Mouse (Mus musculus): ENCODE measurements around the gene Aff3. TPM values are rescaled to one million over a fixed set of nuclear protein-coding genes. Genes with fewer than 3 reads are reported as not detected.

The Aff3 gene
- polyA plus RNA-seq, 1 experiment from 2014 or later: 5.7 TPM

DNA sequence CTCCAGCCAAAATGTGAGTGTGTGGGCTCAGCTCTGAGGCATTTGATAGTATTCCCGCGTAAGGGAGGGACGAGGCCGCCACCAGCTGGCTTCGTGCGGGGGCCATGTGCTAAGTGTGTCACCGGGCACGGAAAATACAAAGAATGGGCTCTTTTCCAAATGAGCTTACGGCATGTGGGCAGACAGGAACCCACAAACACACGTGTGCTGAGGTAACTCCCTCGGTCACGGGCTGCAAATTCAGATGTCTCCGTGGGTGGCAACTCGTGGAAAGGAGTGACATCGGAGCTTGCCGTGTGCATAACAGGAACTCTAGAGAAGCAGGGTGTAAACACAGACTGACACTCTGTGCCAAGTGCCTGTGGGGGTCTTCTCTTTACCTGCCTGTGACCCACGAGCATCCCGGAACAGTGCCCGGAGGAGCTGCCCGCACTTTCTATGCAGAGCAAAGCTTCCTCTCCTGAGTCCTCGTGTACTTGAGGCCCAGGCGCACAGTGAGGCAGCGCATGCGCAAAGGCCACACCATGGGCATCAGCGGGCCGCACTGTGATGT is 305.9 kb downstream of the Aff3 start:
- no peaks in the 10 kb centered on the region; the same call in 1 of the 2 replicates for H3K9me3 ChIP-seq (replicated peaks)
- no peak overlapping the region for H3K4me3 ChIP-seq
- H3K9ac ChIP-seq: no peak overlapping the region
- 86% methylated on average over 26 of the region's 26 CpGs for WGBS
- H3K27me3 ChIP-seq (replicated peaks): no peaks in the 10 kb centered on the region
- H3K36me3 ChIP-seq: no peaks in the 10 kb centered on the region
- peaks cover 5% of the 10 kb centered on the region; the same call in 1 of the 2 replicates for H3K4me1 ChIP-seq (replicated peaks)
- H3K27ac ChIP-seq (ENCODE audit: poor library complexity, severe bottlenecking): no peak overlapping the region; the same call in 1 of the 2 replicates
- ATAC-seq (ENCODE audit: insufficient number of reproducible peaks, low FRiP score): no peak
- no peak overlapping the region for H3K4me2 ChIP-seq

GRCm38 (mm10) chr1:38357933-38358796 is 306.6 kb downstream of the Aff3 start:
- no peaks in the 10 kb centered on the region for H3K36me3 ChIP-seq
- no peak for ATAC-seq (ENCODE audit: insufficient number of reproducible peaks, low FRiP score)
- H3K4me3 ChIP-seq: no peak overlapping the region
- H3K9ac ChIP-seq: no peak overlapping the region
- no peaks in the 10 kb centered on the region; the same call in 1 of the 2 replicates for H3K9me3 ChIP-seq (replicated peaks)
- no peak overlapping the region; the same call in 1 of the 2 replicates for H3K27ac ChIP-seq (ENCODE audit: poor library complexity, severe bottlenecking)
- no peak overlapping the region for H3K4me2 ChIP-seq
- H3K27me3 ChIP-seq (replicated peaks): no peaks in the 10 kb centered on the region
- no peaks in the 10 kb centered on the region for H3K4me1 ChIP-seq (replicated peaks)
- WGBS: 59% methylated on average over 10 of the region's 10 CpGs

DNA sequence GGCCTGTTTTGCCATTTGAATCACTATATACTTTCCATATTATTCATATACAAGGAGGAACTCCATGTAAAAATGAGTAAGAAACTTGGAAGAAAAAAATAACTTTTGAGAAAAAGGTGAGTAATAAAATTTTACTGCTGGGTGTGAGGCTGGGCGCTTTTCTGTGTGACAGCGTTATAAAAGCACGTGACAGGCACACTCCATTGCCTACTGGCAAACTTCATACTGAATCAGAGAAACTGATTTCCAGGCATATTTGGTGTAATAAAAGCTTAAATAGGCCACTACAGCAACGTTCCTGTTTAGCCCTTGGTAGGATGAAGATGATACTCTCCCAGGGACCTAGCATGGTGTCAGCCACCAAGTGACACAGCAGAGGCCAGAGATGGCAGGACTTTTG is 310.2 kb downstream of the Aff3 start:
- Histone ChIP-seq H3K27me3 (replicated peaks) (no peaks in the 10 kb centered on the region), H3K4me2 (no peak overlapping the region), H3K9me3 (replicated peaks) (no peaks in the 10 kb centered on the region), H3K4me1 (replicated peaks) (no peaks in the 10 kb centered on the region), H3K4me3 (no peak overlapping the region), H3K27ac (ENCODE audit: poor library complexity, severe bottlenecking) (no peak overlapping the region), H3K36me3 (no peaks in the 10 kb centered on the region), H3K9ac (no peak overlapping the region)
- 80% methylated on average over 4 of the region's 4 CpGs for WGBS
- ATAC-seq (ENCODE audit: insufficient number of reproducible peaks, low FRiP score): no peak

DNA sequence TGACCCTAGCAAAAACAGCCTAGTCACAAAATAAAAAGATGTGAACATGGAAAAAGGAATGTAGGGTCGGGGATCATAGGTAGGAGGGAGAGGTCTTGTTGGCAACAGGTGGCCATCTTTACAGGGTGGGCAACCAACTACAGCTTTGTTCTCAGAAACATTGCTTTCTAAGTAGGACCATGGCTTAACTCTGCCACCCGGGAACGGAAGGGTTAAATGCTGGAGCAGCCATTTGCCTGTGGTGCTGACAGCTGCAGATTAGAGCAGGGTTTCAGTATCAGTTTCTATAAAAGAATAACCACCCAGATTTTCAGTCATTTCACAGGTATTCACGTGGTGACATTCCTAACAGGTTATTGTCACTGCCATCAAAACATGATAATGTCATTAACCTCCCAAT is 317.4 kb downstream of the Aff3 start:
- peaks cover 6% of the 10 kb centered on the region for H3K9me3 ChIP-seq (replicated peaks)
- no peak overlapping the region for H3K27ac ChIP-seq (ENCODE audit: poor library complexity, severe bottlenecking)
- H3K27me3 ChIP-seq (replicated peaks): no peaks in the 10 kb centered on the region
- H3K4me2 ChIP-seq: no peak overlapping the region
- H3K4me3 ChIP-seq: no peak overlapping the region
- H3K9ac ChIP-seq: no peak overlapping the region
- 66% methylated on average over 4 of the region's 4 CpGs for WGBS
- H3K36me3 ChIP-seq: no peaks in the 10 kb centered on the region
- peaks cover 9% of the 10 kb centered on the region for H3K4me1 ChIP-seq (replicated peaks)
- no peak for ATAC-seq (ENCODE audit: insufficient number of reproducible peaks, low FRiP score)

GRCm38 (mm10) chr1:38334206-38334605 is 330.5 kb downstream of the Aff3 start:
- no peak overlapping the region for H3K4me3 ChIP-seq
- no peaks in the 10 kb centered on the region for H3K27me3 ChIP-seq (replicated peaks)
- no peaks in the 10 kb centered on the region for H3K9me3 ChIP-seq (replicated peaks)
- H3K27ac ChIP-seq (ENCODE audit: poor library complexity, severe bottlenecking): no peak overlapping the region
- H3K4me2 ChIP-seq: no peak overlapping the region
- no peak overlapping the region for H3K9ac ChIP-seq
- no peaks in the 10 kb centered on the region for H3K36me3 ChIP-seq
- no peak for ATAC-seq (ENCODE audit: insufficient number of reproducible peaks, low FRiP score)
- WGBS: 74% methylated on average over 7 of the region's 7 CpGs
- peaks cover 5% of the 10 kb centered on the region for H3K4me1 ChIP-seq (replicated peaks)

- H3K9me3 ChIP-seq (replicated peaks): no peaks in the 10 kb centered on the region
- no peak overlapping the region for H3K9ac ChIP-seq
- no peaks in the 10 kb centered on the region for H3K27me3 ChIP-seq (replicated peaks)
- no peak overlapping the region for H3K27ac ChIP-seq (ENCODE audit: poor library complexity, severe bottlenecking)
- H3K4me1 ChIP-seq (replicated peaks): peaks cover 5% of the 10 kb centered on the region
- H3K4me2 ChIP-seq: no peak overlapping the region
- WGBS: 85% methylated on average over 5 of the region's 5 CpGs
- no peaks in the 10 kb centered on the region for H3K36me3 ChIP-seq
- no peak overlapping the region for H3K4me3 ChIP-seq
- no peak for ATAC-seq (ENCODE audit: insufficient number of reproducible peaks, low FRiP score)
These were observed 331.8 kb downstream of the Aff3 start for GRCm38 (mm10) chr1:38332919-38333318.

DNA sequence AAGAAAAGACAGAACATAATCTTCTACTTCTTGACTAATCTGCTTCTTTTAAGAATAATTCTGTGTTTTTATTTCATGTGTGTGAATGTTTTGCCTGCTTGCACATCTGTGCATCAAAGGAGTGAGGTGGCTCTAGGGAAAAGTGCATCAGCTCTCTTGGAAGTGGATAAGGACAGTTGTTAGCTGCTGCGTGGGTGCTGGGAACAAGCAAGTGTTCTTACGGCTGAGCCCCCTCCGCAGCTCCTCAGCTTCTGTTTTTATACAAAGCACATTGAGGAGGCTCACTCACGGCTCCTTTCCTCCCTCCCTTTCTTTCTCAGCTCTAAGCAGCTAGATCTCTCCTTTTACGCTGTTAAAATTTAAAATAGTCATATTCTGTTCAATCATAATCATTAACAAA is 340.5 kb downstream of the Aff3 start:
- WGBS: 73% methylated on average over 5 of the region's 5 CpGs
- Histone ChIP-seq H3K4me2 (no peak overlapping the region), H3K4me1 (replicated peaks) (peaks cover 16% of the 10 kb centered on the region), H3K27me3 (replicated peaks) (no peaks in the 10 kb centered on the region), H3K4me3 (no peak overlapping the region), H3K9me3 (replicated peaks) (no peaks in the 10 kb centered on the region), H3K9ac (no peak overlapping the region), H3K36me3 (no peaks in the 10 kb centered on the region), H3K27ac (ENCODE audit: poor library complexity, severe bottlenecking) (no peak overlapping the region)
- no peak for ATAC-seq (ENCODE audit: insufficient number of reproducible peaks, low FRiP score)

GRCm38 (mm10) chr1:38321861-38322260 is 342.9 kb downstream of the Aff3 start:
- no peak overlapping the region for H3K9ac ChIP-seq
- H3K4me2 ChIP-seq: no peak overlapping the region
- H3K27me3 ChIP-seq (replicated peaks): no peaks in the 10 kb centered on the region
- WGBS: 51% methylated on average over 8 of the region's 8 CpGs
- no peak overlapping the region for H3K27ac ChIP-seq (ENCODE audit: poor library complexity, severe bottlenecking)
- H3K36me3 ChIP-seq: no peaks in the 10 kb centered on the region
- no peak for ATAC-seq (ENCODE audit: insufficient number of reproducible peaks, low FRiP score)
- H3K9me3 ChIP-seq (replicated peaks): no peaks in the 10 kb centered on the region
- peaks cover 16% of the 10 kb centered on the region for H3K4me1 ChIP-seq (replicated peaks)
- H3K4me3 ChIP-seq: no peak overlapping the region

GRCm38 (mm10) chr1:38320971-38321305 is 343.8 kb downstream of the Aff3 start:
- H3K9ac ChIP-seq: no peak overlapping the region
- WGBS: 57% methylated on average over 2 of the region's 2 CpGs
- H3K27me3 ChIP-seq (replicated peaks): no peaks in the 10 kb centered on the region
- no peak overlapping the region for H3K27ac ChIP-seq (ENCODE audit: poor library complexity, severe bottlenecking)
- no peak overlapping the region for H3K4me2 ChIP-seq
- H3K36me3 ChIP-seq: no peaks in the 10 kb centered on the region
- no peak overlapping the region for H3K4me3 ChIP-seq
- peaks cover 16% of the 10 kb centered on the region for H3K4me1 ChIP-seq (replicated peaks)
- no peaks in the 10 kb centered on the region for H3K9me3 ChIP-seq (replicated peaks)
- no peak for ATAC-seq (ENCODE audit: insufficient number of reproducible peaks, low FRiP score)

- Histone ChIP-seq H3K9ac (no peak overlapping the region), H3K4me1 (replicated peaks) (peaks cover 16% of the 10 kb centered on the region), H3K36me3 (no peaks in the 10 kb centered on the region), H3K9me3 (replicated peaks) (no peaks in the 10 kb centered on the region), H3K27ac (ENCODE audit: poor library complexity, severe bottlenecking) (no peak overlapping the region), H3K4me2 (no peak overlapping the region), H3K4me3 (no peak overlapping the region), H3K27me3 (replicated peaks) (no peaks in the 10 kb centered on the region)
- 80% methylated on average over 16 of the region's 16 CpGs for WGBS
- no peak for ATAC-seq (ENCODE audit: insufficient number of reproducible peaks, low FRiP score)
These were observed 344.4 kb downstream of the Aff3 start for GRCm38 (mm10) chr1:38320126-38320970.

DNA sequence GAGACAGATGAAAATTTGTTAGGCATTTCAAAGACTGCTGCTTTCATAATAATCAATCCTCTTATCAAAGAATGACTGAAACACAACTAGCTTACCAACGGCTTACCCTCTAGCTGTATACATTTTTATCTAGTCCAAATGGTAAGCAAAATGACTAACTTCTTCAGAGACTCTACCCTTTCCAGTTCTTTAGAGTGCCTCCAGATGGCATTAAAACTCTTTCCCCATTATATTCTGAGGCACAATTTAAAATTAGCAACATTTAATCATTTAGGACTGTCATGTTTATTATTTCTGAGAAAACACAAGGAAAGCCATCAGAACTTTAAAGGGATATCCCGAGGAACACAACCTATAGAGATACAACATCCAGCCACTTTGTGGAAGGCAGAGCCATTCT is 346.1 kb downstream of the Aff3 start:
- Histone ChIP-seq H3K27me3 (replicated peaks) (no peaks in the 10 kb centered on the region), H3K9ac (no peak overlapping the region), H3K36me3 (no peaks in the 10 kb centered on the region), H3K4me3 (no peak overlapping the region), H3K4me1 (replicated peaks) (peaks cover 16% of the 10 kb centered on the region), H3K4me2 (no peak overlapping the region), H3K9me3 (replicated peaks) (no peaks in the 10 kb centered on the region), H3K27ac (ENCODE audit: poor library complexity, severe bottlenecking) (no peak overlapping the region)
- 69% methylated on average over 2 of the region's 2 CpGs for WGBS
- no peak for ATAC-seq (ENCODE audit: insufficient number of reproducible peaks, low FRiP score)
